Mouse (Mus musculus) ovary, postnatal 10 days (tissue): ENCODE data around the gene Fam102a.
A peak's percentile ranks its signal among the peaks of the same experiment; 100 is the strongest.

Experiments used
- DNase-seq: peaks from one replicate; pipeline ENCODE4 v3.0.0; 2022; ENCODE audit warnings: low spot score

The Fam102a gene

GRCm38 (mm10) chr2:32581450-32582095 is 46.4 kb downstream of the Fam102a start:
- no peak for DNase-seq

DNA sequence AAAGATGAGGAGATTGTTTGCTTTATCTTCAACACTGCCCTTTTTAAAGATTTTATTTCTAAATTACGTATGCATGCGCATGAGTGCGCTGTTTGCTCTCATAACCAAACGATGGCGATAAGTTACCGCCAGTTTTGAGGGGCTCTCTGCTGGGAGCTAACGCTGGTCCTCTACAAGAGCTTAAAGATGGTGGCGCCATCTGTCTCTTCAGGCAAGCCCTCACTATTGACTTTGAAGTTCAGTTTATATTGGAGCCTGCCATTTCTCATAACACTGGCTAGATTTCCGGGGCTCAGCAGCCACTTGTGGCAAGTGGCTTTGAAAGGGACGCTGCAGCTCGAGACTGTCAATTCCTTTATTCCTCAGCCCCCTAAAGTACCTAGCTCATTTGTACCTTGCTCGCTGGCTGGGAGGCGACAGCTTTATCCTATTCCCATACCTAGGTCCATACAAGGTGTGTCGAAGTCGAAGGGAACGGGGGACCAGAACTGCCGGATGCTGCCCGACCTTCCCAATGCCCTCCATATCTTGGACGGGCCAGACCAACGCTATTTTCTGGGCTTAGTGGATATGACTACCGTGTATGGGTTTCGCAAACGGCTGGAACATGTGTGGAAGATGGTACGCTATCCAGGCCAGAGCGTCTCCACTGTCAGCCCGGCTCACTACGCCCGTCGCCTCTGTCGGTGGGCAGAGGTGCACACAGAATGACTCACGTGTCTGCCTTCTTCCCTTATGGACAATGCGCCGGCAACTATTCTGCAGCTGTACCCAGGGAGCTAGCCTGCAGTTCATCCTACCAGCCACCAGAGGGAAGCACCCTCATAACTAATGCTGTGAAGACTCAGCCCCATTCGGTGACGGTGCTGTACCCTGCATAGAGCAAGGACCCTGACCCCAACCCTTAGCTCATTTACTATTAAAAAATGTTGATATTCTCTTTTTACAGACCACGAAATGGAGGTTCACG is 48.0 kb downstream of the Fam102a start:
- no peak for DNase-seq

- DNase-seq = no peak
These were observed 50.1 kb downstream of the Fam102a start for GRCm38 (mm10) chr2:32585149-32585714.

GRCm38 (mm10) chr2:32586871-32587351 is 51.8 kb downstream of the Fam102a start, which contains the start of gene St6galnac4:
TSS of gene St6galnac4 (plus strand) at chr2:32587095.
- peak; percentile 73 for DNase-seq

DNA sequence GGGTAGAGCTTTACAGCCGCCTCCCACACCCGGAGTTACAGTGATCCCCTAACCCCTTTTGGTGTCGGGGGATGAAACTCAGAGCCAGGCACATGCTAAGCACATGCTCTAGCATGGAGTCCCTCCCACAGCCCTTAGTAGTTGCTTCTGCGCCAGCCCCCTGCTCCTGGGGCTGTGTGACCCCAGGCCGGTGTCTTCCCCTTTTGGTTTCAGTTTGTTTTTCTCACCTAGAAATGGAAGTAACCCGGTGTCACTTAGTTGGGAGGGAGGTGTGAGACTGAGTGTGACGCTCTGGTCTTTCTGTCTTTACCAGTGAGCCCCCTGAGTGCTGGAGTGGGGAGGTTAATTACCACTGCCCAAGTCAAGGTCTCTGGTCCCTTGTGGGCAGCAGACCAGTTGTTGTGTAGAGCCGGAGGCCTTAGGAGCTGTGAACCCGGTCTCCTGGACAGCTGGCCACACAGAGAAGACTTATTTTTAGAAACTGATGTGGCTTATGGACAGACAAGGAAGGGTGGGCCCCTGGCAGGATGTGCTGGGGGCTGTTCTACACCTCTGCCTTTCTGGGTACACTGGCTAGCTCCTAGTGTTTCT is 52.7 kb downstream of the Fam102a start:
- no peak for DNase-seq

DNA sequence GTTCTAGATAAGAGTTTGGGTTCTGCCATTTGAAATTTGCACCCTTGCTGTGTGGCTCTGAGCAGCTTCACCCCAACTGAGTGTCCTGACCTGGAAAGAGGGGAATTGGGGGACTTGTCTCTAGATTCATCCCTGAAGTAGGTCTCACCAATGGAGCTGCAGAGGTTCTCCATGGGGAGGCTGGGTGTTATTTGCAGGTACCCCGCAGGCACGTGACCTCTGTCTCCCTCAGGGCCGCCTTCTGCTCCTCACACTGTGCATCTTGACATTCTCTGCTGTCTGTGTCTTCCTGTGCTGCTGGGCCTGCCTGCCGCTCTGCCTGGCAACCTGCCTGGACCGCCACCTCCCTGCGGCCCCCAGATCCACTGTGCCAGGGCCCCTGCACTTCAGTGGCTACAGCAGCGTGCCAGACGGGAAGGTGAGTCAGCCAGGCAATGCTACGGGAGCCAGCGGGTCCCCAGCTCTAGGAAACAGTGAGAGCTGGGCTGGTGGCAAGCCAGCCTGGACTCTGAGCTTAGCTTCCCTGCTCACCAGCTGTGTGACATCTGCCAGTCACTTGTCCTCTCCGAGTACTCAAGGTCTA is 54.2 kb downstream of the Fam102a start:
- no peak for DNase-seq

- no peak for DNase-seq
These were observed 55.1 kb downstream of the Fam102a start for GRCm38 (mm10) chr2:32590224-32590623.

GRCm38 (mm10) chr2:32591249-32591648 is 56.1 kb downstream of the Fam102a start:
- DNase-seq = no peak

- no peak for DNase-seq
These were observed 61.6 kb downstream of the Fam102a start for GRCm38 (mm10) chr2:32596725-32597124.

- DNase-seq = no peak
These were observed 62.1 kb downstream of the Fam102a start for GRCm38 (mm10) chr2:32597248-32597647.

DNA sequence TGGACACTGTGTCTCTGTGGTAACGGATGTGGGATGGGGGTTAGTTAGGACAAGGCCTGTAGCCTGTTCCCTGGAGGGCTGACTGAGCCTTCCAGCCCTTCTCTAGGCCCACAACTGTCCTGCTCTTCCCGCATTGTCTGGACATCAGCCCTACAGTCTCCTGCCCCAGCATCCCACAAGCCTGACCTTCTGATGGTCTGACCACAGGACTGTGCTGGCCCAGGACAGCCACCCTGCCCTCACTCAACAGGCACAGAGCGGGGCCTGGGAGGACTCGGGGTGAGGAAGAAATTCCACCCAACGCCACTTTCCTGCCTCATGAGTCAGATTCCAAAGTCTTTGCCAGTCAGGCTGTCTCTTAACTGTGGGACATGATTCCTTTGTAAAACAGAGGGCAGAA is 62.6 kb downstream of the Fam102a start:
- no peak for DNase-seq

GRCm38 (mm10) chr2:32598506-32598905 is 63.4 kb downstream of the Fam102a start:
- DNase-seq = no peak

DNA sequence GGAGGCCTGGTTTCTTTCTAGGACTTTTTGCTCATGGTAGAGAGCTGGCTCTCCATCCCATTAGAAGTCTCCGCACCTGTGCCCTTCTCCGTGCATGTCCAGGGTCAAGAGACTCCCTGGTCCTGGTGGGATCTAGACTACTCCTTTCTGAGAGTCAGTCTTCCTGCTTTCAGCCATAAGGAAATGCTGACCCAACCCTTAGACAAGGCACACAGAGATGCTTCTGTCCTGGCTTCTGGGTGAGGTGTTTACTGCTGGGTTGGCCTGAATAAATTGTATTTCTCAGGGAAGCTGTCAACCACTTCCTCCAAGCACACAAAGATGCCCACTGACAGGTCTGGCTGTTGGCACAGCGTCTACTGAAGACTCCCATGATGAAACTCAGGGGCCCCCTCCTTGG is 64.3 kb downstream of the Fam102a start, which contains the start of gene St6galnac6:
TSS of gene St6galnac6 (plus strand) at position 301 of the 400 bp plus-strand sequence.
- no peak for DNase-seq

DNA sequence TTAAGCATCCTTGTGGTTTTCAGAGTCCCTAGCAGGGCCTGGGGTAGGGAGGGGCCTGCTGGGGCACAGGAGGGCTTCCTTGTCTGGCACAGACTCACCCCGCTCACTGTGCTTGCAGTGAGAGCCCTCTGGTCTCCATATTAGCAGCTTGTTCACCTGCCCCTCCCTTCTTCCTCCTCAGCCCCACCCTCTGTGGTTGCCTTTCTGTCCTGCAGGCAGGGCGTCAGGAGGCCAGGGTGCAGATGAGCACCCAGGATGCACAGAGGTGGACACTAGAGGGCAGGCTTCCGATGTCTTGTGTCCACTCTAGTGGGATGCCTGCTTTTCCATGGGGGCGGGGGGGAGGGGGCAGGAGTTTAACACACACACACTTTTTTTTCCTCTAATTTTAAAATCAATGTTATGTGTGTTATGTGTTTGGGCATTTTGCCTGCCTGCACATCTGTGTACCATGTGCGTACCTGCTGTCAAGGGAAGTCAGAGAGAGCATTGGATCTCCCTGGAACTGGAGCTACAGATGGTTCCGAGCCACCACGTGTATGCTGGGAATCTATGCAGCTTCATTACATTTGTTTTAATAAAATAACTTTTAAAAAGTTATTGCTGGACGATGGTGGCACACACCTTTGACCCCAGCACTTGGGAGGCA is 66.4 kb downstream of the Fam102a start:
- DNase-seq = no peak

GRCm38 (mm10) chr2:32602600-32603054 is 67.5 kb downstream of the Fam102a start:
- DNase-seq = peak; percentile 92

GRCm38 (mm10) chr2:32604631-32605030 is 69.5 kb downstream of the Fam102a start:
- DNase-seq = no peak

DNA sequence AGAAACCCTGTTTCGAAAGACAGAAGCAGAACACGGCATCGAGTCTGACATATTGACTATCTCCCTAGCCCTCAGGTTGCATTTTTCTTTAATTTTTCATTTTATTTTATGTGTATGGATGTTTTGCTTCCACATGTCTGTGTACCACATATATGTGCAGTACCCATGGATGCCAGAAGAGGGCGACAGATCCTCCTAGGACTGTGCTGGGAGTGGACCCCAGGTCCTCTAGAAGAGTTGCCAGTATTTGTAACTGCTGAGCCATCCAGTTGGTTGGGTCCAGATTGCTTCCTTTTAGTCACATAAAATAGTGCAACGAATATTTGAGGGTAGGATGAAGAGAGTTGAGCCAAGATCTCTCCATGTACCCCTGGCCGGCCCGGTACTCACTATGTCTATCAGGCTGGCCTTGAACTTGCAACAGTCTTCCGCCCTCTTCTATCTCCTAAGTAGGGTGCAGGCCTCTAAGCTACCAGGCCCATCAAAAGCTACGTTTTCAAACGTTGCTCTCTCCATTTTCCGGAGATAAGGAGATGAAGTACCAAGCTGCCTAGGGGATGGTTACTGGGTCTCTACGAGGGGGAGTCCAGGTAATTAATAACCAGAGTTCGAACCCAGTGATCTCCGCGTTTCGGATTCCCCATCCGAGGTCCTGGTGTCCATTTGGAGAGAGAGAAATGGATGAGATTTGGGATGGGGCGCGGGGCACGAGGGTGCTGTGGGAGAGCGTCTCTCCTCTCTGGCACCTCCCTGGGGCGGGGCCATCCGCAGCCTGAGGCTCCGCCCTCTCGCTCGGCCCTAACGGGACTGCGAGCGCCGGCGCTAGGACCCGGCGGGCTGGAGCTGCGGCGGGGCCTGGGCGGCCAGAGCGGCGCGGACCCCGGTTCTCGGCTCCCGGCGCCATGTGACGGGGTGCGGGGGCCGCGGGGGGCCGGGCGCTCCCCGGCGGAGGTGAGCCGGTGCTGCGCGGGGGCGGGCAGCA is 71.3 kb downstream of the Fam102a start:
- no peak for DNase-seq

- no peak for DNase-seq
These were observed 72.3 kb downstream of the Fam102a start for GRCm38 (mm10) chr2:32607262-32607947.

GRCm38 (mm10) chr2:32608141-32608777 is 73.1 kb downstream of the Fam102a start:
- no peak for DNase-seq
